Mouse (Mus musculus): ENCODE measurements at regions not wholly inside any gene's neighbourhood (a gene's known extent, or its start where the extent isn't known, plus 50 kb on each side); places are given as distances from the start of the nearest gene placed in this dataset.

DNA sequence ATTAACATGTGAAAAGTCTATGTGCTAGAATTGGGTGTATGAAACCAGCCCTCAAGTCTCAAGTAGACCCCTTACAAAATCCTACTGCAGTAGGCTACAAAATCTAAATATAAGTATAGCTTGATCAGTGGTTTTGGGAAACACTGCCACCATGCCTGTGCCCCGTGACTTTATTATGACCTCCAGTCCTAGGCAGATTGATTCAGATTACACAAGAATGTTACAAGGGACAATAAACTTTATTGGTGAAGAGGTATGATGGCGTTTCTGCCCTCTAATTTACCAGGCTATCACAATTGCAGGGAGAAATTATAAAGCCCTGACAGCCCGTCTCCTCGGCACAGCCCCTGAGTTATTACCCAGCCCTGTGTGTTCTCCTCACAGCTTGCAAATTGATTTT, 337.4 kb upstream of the Arglu1 start:
- TF ChIP-seq EP300 (IDR thresholded peaks at IDR 0.05; ENCODE audit: low read length) (no peak), TCF12 (IDR thresholded peaks at IDR 0.05; ENCODE audit: low read depth, low read length) (no peak), SIN3A (IDR thresholded peaks at IDR 0.05; ENCODE audit: low read length) (no peak)

Data from CH12.LX (cell line).